Mouse (Mus musculus) right cerebral cortex, postnatal 14 days (tissue): ENCODE measurements at regions not wholly inside any gene's neighbourhood (a gene's known extent, or its start where the extent isn't known, plus 50 kb on each side); places are given as distances from the start of the nearest gene placed in this dataset.

Source experiments
- DNase-seq: peaks from one replicate; pipeline ENCODE4 v3.0.0; 2022

DNA sequence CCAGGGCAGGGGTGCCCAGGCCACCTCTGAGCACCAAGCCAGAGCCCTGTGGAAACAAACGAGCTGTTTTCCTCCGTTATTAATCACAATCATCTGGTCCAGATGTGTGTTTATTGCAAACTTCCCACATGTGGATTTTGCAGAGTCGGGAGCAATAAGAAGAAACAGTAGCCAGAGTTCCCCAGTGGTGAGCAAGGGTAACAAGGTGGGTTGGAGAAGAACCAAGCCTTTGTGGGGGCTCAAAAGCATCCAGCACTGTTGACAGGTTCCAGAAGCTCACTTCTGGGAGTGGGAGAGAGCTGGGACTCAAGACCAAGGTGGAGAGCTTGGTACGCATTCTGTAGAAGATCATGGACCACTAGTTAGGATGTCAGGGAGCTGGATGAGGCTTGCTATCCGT is 63.6 kb downstream of the Hif1an start:
- no peak for DNase-seq

DNA sequence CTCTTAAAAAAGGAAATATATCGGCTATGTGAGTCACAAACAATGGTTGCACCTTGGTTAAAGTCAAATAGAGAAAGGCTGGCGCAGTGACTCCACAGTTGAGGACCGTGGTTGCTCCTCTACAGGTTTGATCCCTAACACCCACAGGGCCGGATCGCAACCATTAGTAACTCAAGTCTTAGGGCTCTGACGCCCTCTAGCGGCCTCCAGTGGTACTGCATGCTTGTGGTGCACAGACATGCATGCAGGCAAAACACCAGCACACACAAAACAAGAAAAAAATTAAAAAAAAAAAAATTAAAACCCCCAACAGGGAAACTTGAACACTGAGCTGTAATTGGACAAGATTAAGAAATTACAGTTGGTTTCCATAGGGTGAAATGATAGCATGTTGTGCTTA is 67.1 kb downstream of the Hif1an start:
- no peak for DNase-seq

DNA sequence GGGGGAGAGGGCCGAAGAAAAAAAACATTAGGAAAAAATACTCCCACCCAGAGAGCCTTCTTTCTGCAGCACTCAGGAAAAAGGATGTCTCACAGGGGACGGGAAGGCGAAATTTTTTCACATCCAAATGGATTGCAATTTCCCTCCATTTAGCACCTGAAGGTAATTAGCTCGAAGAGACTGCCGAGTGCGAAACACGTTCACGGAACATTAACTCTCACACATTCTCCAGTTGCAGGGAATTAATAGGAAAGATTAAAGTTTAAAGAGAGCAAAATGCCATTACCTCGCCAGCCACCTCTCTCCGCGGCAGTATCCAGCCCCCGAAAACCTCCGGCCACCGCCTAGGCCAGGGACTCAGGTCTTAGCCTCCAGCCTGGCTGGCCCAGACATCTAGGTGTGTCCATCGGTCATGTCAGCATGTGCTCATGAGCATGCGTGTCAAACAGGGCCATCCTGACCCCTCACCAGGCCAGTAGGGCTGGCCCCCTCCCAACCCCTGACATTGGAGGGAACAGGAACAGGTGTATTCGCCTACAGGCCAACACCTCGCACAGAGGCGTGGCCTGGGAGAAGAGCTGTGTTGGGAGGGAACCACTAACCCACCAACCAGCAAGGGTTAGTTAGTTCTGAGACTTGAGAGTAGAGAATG is 68.8 kb downstream of the Hif1an start:
- DNase-seq = no peak

DNA sequence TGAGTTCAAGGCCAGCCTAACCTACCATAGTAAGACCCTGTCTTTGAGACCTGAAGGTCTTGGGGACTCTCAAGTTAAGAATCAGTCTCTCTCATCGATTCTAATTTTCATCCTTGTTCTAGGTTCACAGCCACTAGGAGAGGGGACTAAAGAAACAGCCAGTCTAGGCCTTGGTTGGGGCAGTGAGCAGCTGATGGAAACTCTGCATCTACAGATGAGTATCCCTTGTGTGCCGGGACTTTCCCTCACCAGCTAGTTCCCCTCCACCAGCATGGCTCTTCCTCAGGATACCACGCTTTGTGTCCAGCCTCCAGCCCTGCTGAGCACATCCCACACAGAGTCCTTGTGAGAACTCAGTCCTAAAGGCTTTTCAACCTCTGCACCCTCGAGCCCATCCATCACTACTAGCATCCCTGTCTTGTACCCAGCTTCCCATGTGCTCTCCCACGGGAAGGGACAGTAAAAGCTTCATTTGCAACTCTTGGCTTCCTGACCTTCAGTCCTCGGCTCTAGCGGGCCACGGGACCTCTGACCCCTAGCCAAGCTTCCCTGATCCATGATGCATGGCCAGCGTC is 74.6 kb downstream of the Hif1an start:
- no peak for DNase-seq

DNA sequence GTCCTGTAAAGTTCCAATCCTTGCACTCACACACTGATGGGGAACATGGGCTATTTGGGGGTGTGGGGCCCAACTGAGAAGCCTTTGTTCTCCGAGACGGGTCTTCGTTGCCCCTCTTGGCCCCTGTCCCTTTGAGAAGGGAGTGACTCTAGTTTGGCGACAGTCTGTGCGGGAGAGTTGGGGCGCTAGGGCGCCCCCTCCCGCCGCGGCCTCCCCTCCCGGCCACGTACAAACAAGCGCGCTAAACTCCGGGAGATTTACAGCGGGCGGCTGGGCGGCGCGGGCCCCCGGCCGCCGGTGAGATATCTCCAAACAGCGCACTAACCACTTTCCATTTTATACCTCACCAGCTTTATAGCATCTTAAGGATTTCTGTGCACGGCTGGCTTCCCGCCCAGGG is 77.4 kb downstream of the Hif1an start:
- no peak for DNase-seq

DNA sequence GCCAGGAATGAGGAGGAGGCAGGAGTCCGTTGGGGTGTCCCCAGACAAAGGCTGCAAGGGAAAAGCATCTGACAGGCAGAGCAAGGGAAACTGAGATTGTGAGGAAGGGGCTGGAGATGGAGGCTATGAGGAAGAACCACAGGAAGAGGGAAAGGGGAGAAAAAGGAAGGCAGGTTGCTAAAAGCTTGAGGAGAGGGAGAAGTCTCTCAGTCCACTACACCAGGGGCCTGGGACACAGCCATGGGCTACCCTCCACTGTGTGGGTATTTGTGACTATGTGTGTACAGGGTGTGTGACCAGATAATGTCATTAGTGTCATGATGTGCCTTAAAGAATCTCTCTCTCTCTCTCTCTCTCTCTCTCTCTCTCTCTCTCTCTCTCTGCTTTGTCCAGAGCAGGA is 77.9 kb downstream of the Hif1an start:
- no peak for DNase-seq

DNA sequence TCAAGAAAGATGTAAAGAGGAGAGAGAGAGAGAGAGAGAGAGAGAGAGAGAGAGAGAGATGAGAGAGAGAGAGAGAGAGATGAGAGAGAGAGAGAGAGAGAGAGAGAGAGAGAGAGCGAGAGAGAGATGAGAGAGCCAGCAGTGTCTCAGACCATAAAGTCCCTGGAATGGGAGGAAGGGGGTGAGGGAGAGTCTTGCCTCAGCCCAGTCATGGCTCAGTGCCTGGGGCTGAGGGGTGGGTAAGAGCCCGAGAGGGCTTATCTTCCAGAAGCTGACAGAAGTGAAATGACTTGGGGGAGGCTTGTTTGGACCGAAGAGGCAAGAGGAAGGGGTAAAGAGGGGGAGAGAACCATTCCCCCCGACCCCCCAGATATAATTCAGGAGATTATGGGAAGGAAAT is 79.6 kb downstream of the Hif1an start:
- no peak for DNase-seq

DNA sequence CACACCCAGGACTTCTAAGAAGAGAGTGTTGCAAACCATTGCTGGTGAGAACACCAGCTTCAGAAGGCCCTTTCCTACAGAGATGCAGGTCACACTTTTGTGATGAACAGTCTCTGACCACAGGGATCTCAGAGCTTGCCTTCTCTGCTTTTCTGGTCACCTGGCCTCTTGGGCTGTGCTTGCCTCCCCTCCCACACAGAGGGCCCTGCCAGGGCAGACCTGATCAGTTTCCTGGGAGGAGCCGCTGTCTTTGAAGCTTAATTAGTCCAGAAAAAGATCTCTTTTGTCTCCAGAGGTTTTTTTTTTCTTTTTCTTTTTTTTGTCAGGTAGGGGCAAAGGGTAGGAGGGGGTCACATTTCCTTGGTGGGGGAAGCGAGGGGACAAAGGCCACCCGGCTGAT is 81.7 kb downstream of the Hif1an start:
- DNase-seq = no peak

DNA sequence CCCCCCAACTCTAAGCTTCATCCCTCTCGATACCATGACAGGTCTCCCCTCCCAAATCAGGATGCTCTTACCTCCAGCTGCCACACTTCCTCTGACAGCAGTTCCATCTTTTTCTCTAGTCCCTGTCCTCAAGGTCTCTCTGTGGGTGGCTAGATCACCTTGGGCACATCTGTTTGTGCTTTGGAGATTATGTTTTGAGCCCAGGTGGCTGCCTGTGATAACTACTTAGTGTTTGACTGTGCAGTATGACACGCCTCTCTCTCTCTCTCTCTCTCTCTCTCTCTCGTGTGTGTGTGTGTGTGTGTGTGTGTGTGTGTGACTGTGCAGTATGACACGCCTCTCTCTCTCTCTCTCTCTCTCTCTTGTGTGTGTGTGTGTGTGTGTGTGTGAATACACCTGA is 82.3 kb downstream of the Hif1an start:
- DNase-seq = no peak

DNA sequence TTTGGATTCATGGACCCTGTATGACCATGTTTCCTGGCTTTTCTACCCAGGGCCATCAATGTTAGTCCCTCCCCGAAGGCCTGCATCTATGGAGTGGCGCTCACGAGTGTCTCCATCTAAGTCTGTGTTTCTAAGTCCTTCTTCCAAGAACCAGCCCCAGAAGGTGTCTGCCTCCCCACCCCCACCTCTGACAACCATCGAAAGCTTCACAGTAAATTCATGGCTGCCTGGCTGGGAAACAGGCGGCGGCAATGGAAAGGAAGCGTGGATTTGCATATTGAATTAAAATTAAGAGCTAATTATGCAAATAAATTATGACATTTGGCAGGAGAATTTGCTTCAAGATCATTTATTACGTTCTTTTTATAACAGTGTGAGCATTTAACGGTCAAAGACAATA is 83.9 kb downstream of the Hif1an start:
- DNase-seq = no peak

DNA sequence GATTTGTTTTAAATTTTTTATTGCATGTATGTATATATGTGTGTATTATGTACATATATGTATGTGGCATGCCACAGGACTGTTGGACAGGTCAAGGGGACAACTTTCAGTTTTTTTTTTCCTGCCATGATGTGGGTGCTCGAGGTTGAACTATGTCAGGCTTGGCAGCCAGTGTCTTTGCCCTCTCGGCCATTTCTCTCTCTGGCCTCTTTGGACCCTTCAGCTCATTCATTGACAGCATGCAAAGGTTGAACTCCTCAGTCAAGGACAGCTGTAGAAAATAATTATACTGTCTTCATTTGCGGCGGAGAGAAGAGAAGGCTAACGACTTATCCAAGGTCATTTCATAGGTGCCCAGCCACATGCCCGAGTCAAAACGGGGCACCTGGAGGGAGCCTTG is 86.6 kb downstream of the Hif1an start:
- DNase-seq = no peak

DNA sequence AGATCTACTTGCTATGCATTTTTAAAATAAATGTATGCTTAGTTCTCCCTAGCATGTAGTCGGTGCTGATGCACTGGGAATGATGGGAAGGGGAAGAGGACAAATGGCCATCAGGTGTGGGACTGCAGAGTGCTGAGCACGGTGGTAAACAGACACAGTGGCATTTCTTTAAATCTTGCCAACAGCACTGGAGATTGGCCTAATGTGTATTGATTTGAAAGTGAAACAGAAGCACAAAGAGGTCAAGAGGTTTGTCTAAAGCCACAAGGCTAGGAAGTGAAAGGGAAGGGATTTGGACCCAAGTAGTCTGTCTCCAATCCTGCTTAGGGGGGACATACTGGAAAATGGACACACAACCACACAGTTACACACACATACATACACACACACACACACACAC is 88.2 kb downstream of the Hif1an start:
- no peak for DNase-seq

DNA sequence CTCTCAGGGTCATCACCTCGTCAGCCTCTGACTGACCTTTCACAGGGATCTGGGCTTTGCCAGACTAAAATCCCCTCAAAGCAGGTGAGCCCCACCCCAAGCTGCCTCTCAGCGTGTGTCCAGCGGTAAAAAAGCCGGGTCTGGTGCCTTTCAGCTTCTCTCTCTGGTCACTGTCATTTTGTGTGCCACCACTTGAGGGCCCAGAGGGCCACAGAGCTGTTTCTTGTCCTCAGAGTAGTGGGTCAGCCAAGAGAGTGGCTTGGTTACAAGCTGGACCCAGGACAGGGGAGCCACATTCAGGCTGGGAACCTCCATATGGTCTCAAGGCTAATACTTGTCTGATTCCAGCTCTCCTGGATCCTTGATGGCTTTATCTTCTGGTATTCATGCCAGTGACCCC is 89.0 kb downstream of the Hif1an start:
- DNase-seq = no peak

DNA sequence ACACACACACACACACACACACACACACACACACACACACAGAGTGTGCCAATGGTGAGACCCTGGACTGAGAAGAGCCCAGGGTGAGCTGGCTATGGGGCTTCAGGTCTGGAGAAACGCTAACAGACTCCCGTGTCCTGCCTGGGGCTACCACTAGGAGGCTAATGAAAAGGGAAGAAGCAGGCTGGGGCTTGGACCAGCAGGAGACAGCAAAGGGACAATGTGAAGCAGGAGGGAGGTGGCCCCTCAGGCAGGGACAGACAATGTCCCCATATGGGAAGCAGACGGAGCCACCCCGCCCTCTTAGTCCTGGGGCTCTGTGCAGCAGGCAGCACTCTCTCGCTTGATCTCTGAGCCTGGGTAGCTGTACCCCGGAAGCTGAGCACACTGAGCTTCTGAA is 93.1 kb downstream of the Hif1an start:
- peak; percentile 35 for DNase-seq

DNA sequence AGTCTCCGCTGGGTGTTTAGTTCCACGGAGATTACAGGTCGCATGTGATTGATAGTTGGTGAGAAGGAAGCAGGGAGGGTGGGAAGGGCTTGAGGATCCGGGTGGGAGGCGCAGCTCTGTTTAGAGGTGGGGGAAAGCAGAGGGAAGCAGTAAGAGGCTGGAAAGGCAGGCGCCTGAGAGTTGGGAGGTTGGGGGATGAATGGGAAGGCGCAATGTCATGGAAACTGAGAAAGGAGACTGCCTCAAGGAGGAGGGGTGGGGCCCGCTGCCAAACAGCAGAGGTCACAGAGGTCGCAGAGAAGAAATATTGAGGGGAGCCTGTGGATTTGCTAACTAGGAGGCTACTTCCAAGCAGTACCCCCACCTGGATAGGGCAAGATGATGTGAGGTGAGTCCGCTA is 96.5 kb upstream of the Pax2 start:
- DNase-seq = no peak

DNA sequence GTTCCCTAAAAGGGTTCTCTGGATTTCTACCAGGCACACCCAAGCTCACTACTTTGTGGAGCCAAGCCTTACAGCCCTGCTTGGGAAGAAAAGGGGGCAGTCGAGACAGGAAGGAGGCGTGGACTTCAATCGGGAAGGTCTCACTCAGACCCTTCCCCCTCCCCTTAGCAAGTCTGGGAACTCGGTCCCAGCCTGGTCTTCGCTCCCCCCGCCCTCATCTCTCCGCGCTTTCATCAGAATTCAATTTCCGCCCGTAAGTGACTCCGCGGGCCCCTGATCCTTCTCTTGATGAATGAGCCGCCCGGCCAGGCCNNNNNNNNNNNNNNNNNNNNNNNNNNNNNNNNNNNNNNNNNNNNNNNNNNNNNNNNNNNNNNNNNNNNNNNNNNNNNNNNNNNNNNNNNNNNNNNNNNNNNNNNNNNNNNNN is 86.3 kb upstream of the Pax2 start:
- no peak for DNase-seq

DNA sequence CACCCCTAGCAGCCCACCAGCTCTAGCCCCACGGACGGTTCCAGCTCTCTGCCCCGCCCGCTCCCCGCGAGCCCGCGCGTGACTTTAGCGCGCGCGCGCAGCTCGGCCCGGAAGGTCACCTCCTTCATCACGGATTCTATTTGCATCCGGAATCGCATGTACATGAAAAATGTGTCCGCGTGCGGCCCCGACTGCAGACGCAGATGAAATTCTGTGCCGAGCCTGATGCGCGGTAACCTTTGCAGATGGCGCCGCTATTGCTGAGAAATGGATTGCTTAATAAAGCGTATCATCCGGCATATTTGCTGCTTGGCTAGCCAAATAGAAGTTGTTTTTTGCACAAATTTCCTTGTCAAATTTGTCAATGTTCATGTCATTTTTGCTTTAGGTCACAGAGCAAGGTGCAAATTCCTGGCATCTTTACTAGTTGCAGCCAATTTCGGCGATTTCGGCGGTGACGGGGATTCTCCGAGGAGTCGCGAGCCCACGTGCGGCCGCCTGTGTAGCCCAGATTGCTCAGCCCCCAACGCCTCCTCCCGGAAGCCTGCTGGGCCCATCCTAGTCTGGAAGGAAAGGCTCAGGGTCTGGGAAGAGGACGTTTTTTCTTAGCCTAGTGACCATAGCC is 81.1 kb upstream of the Pax2 start:
- DNase-seq = no peak

DNA sequence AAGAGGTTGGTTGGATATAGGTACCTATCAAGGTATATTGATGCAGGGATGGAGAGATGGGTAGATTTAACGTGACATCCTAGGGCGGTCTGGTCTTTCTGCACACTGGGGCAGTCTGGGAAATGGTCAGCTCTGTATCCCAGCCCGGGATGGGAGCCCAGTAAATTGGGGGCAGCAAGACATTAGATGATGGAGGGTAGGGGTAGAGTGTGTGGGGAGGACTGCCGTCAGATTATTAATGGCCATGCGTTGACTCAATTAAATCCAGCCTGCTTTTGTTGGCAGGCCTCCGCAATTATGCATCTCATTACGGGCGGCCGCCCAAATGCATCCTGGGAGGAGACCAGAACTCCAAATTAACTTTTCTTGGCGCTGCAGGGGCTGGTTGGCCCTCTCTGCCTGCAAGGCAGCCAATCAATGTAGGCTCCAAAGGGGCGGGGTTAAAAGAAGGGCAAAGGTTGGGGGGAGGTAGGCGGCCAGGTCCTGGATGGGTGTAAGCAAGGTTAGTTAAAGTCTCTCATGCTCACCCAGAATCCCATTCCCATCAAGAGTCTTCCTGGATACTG is 79.2 kb upstream of the Pax2 start:
- DNase-seq = no peak

DNA sequence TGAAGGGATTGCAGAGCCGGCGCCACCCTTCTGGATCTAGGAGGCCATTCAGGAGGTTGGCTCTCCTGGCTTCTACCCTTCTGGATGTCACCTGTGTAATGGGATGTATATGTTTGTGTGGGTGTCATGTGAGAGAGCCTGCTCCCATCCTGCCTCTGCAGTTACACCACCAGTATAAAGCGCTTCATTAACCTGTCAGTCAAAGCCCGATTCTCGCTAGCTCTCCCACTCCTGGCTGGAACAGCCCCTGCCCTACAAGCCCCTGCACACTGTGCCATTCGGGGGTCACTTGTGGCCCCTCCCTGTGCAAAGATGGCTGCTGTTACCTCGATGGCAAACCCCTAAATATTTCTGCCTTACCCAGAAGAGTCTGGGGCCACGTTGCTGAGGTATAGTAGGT is 78.5 kb upstream of the Pax2 start:
- DNase-seq = no peak

DNA sequence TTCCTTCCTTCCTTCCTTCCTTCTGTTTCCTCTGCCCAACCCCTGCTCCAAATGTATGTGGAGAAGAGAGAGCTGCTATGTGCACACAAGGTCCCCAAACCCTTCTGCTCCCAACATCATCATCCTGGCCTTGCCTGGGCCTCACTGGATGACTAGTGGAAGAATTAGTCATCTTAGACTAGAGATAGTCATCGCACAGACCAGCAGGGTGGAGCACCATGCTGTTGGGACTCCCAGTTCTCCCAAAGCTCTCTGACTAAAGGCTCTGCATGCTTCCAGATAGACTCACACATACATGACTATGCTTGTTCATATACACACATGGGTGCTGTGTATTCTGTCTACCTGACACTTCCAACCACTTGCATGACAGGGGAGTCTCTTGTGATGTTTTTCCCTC is 77.2 kb upstream of the Pax2 start:
- no peak for DNase-seq

DNA sequence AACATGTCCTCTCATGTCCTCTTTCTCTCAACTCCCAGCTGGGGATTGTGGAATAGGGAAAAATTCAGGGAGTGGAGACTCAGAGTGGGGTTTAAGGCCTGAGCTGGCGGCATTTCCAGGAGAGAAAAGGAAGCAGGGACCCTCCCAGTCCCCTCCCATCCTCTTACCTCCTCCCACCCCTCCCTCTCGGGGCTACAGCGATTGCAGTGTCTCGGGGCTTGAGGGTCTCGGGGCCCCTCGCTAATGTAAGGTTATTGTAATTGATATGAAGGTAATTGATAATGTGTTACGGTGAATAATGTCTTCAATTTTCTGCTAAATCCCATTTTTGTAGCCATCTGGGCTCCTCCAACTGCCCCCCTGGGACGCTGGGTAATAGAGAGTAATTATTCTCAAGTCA is 74.2 kb upstream of the Pax2 start:
- no peak for DNase-seq

DNA sequence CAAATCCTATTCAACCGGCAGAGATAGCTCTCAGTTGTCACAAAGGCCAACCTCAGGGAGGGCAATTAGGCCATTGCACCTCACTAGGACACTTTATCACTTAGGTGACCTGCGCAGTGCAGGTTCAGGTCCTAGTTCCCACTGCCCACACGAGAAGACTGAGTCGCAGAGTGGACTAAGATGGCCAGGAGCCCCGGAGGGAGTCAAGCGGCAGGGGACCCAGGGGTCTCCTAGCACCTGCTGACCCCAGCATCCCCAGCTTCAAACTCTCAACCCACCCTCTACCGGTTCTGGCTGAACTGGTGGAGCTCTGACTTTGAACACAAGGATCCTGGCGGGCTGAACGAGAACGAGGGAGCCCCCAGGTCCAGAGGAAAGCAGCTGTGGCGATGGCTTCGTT is 72.7 kb upstream of the Pax2 start:
- DNase-seq = no peak

DNA sequence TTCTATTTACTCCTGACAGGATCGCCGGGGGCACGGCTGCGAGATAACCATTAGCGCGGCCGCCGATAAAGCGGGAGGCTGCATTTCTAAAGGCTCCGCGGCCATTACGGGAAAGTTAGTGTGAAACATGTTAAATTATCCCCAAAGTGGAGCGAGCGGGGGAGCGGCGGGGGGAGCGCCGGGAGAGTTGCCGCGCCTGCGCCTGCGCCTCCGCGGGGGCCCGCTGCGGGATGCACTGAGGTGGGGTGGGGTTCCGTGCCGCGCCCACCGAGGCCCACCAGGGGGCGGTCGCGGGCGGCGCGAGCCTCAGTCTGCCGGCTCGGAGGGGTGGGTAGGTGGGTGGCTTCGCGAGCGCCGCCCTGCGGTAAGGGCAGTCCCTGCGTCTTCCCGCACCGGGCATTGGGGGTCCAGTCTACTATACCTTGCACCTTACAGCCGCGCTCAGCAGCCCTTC is 71.8 kb upstream of the Pax2 start:
- DNase-seq = peak; percentile 43

DNA sequence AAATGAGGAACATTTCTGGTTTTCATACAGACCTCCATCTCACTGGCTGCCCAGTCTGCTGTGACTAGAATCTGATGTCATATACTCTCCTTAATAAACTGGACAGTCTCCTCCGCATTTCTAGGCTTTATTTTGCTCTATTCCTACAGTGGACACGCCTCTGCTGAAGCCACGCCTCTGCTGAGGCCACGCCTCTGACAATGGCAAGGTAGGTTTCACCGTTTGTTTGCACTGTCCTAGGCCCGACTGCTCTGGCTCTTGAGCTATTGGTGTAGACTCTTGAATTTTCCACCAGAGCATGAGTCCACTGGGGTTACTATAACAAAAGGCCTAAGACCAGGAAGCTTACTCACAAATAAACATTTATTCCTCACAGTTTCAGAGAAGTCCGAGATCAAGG is 69.8 kb upstream of the Pax2 start:
- no peak for DNase-seq

DNA sequence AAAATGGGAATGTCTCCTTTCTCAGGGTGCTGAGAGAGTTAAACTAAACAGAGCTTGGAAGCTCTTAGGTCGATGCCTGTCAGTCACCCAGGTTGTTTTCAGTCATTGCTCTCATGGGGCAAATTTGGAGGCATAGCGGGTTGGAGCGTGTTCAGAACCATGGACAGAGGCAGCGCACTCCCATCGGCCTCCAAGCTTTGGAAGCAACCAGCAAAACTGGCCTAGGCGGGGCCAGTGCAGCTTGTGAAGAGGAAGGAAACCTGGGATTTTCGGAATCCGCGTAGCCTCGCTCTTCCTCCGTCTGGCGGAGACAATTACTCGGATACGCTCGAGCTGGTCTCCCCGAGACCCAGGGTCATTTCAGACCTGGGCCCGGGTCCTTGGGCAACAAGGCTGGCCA is 63.4 kb upstream of the Pax2 start:
- peak; percentile 22 for DNase-seq
